Mouse (Mus musculus) right cerebral cortex, adult 2 months (tissue): ENCODE measurements around the gene Ttc28.

Source experiments
- DNase-seq, 2 experiments: peaks; one replicate each; pipeline ENCODE4 v3.0.0; 2021 to 2022; ENCODE audit warnings: low spot score in 2 of 2

Gene Ttc28

GRCm38 (mm10) chr5:111205817-111206216, 326.2 kb downstream of the Ttc28 start:
- no peak for DNase-seq

GRCm38 (mm10) chr5:111207924-111208659, 328.5 kb downstream of the Ttc28 start:
- DNase-seq: no peak

- peak; percentile 47 to 70 for DNase-seq
Observed at GRCm38 (mm10) chr5:111208660-111208969, 329.0 kb downstream of the Ttc28 start.

- DNase-seq: no peak
Observed at GRCm38 (mm10) chr5:111213935-111214450, 334.4 kb downstream of the Ttc28 start.

- peak; percentile 64 to 66 for DNase-seq
Observed at GRCm38 (mm10) chr5:111214890-111215289, 335.3 kb downstream of the Ttc28 start.

GRCm38 (mm10) chr5:111215722-111216121, 336.1 kb downstream of the Ttc28 start:
- DNase-seq: no peak

GRCm38 (mm10) chr5:111216166-111216565, 336.6 kb downstream of the Ttc28 start:
- peak; percentile 58 to 60 for DNase-seq

GRCm38 (mm10) chr5:111217447-111218110, 338.0 kb downstream of the Ttc28 start:
- DNase-seq: no peak

GRCm38 (mm10) chr5:111218111-111218891, 338.7 kb downstream of the Ttc28 start:
- DNase-seq: no peak

- DNase-seq: no peak
Observed at GRCm38 (mm10) chr5:111218998-111219397, 339.4 kb downstream of the Ttc28 start.

GRCm38 (mm10) chr5:111220679-111221380, 341.2 kb downstream of the Ttc28 start:
- DNase-seq: no peak

GRCm38 (mm10) chr5:111222820-111223219, 343.2 kb downstream of the Ttc28 start:
- no peak for DNase-seq

GRCm38 (mm10) chr5:111225306-111225705, 345.7 kb downstream of the Ttc28 start:
- DNase-seq: no peak

GRCm38 (mm10) chr5:111226486-111226885, 346.9 kb downstream of the Ttc28 start:
- DNase-seq: no peak

- no peak for DNase-seq
Observed at GRCm38 (mm10) chr5:111227850-111228249, 348.2 kb downstream of the Ttc28 start.

- DNase-seq: peak; percentile 57 to 70
Observed at GRCm38 (mm10) chr5:111228302-111229040, 348.9 kb downstream of the Ttc28 start.

GRCm38 (mm10) chr5:111229041-111229394, 349.4 kb downstream of the Ttc28 start:
- no peak for DNase-seq

GRCm38 (mm10) chr5:111229671-111230070, 350.1 kb downstream of the Ttc28 start:
- DNase-seq: no peak

GRCm38 (mm10) chr5:111231044-111231443, 351.4 kb downstream of the Ttc28 start:
- DNase-seq: no peak

GRCm38 (mm10) chr5:111231769-111232168, 352.2 kb downstream of the Ttc28 start:
- DNase-seq: no peak
